Mouse (Mus musculus): ENCODE results near the gene Ptpn20. TPM values are rescaled to one million over a fixed set of nuclear protein-coding genes. Genes with fewer than 3 reads are reported as not detected.

The Ptpn20 gene
- polyA plus RNA-seq, 1 experiment, result not detected

GRCm38 (mm10) chr14:33579771-33580484, 9.1 kb upstream of the Ptpn20 start:
- 74% methylated on average over 7 of the region's 7 CpGs for WGBS
- Histone ChIP-seq H3K4me1 (ENCODE audit: control insufficient read depth, insufficient read depth, low read length) (no peaks in the 10 kb centered on the region), H3K4me3 (ENCODE audit: insufficient read depth, low read depth, low read length) (no peak overlapping the region), H3K27ac (ENCODE audit: insufficient read depth, low read depth, low read length) (no peak overlapping the region), H3K27me3 (replicated peaks; ENCODE audit: control insufficient read depth, insufficient read depth, low read length) (no peaks in the 10 kb centered on the region), H3K36me3 (ENCODE audit: control insufficient read depth, insufficient read depth, low read length) (no peaks in the 10 kb centered on the region)
- DNase-seq, result peak; percentile 5
- TF ChIP-seq CTCF (conservative IDR thresholded peaks at IDR 0.05; ENCODE audit: insufficient read depth, insufficient read length, low read depth, low read length) (no peak), POLR2A (IDR thresholded peaks at IDR 0.05; ENCODE audit: low read depth, low read length) (no peak)

DNA sequence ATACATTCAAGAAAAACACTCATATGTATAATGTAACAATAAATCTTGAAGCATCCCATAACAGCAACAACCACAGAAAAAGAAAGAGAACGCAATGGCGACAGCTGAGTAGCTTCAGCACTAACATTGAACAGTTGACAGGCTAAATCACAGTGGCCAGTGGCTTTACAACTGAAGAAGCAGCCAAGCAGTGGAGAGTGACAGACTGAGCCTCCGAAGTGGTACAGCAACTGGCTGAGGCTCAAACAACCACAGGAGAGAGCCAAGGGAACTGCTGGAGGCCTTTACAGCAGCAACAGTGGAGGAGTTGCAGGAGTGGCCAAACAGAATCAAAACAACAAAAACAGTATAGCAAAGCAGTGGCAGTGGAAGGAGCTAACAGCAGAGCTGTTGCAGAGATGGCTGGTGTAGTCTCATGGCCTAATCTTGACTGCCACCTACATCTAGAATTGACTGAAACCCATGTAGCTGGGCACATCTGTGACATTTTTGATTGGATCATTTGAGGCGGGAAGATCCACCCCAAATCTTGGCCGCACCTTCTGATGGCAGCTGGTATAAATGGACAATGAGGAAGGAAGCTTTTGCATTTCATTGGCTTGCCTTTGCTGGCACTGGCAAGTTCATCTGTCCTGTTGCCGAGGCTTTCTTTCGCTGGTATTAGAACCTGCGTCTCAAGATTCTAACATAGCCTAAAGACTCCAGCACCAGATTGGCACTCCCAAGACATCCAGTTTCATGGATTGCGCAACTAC, 9.5 kb downstream of the Ptpn20 start:
- H3K36me3 ChIP-seq (ENCODE audit: control insufficient read depth, insufficient read depth, low read length), result no peaks in the 10 kb centered on the region
- WGBS, result 84% methylated on average over 9 of the region's 9 CpGs
- no peak for TF ChIP-seq POLR2A (IDR thresholded peaks at IDR 0.05; ENCODE audit: low read depth, low read length)
- no peak overlapping the region for H3K27ac ChIP-seq (ENCODE audit: insufficient read depth, low read depth, low read length)
- no peaks in the 10 kb centered on the region for H3K27me3 ChIP-seq (replicated peaks; ENCODE audit: control insufficient read depth, insufficient read depth, low read length)
- DNase-seq, result no peak
- H3K4me1 ChIP-seq (ENCODE audit: control insufficient read depth, insufficient read depth, low read length), result no peaks in the 10 kb centered on the region
- H3K4me3 ChIP-seq (ENCODE audit: insufficient read depth, low read depth, low read length), result no peak overlapping the region

GRCm38 (mm10) chr14:33607431-33607830, 18.4 kb downstream of the Ptpn20 start:
- TF ChIP-seq POLR2A (IDR thresholded peaks at IDR 0.05; ENCODE audit: low read depth, low read length) (no peak), CTCF (conservative IDR thresholded peaks at IDR 0.05; ENCODE audit: insufficient read depth, insufficient read length, low read depth, low read length) (no peak)
- Histone ChIP-seq H3K4me1 (ENCODE audit: control insufficient read depth, insufficient read depth, low read length) (no peaks in the 10 kb centered on the region), H3K36me3 (ENCODE audit: control insufficient read depth, insufficient read depth, low read length) (no peaks in the 10 kb centered on the region), H3K27ac (ENCODE audit: insufficient read depth, low read depth, low read length) (no peak overlapping the region), H3K4me3 (ENCODE audit: insufficient read depth, low read depth, low read length) (no peak overlapping the region), H3K27me3 (replicated peaks; ENCODE audit: control insufficient read depth, insufficient read depth, low read length) (no peaks in the 10 kb centered on the region)
- WGBS, result 82% methylated on average over 10 of the region's 10 CpGs
- DNase-seq, result no peak

- H3K4me3 ChIP-seq (ENCODE audit: insufficient read depth, low read depth, low read length), result no peak overlapping the region
- WGBS, result 42% methylated on average over 3 of the region's 3 CpGs
- TF ChIP-seq POLR2A (IDR thresholded peaks at IDR 0.05; ENCODE audit: low read depth, low read length) (no peak), CTCF (conservative IDR thresholded peaks at IDR 0.05; ENCODE audit: insufficient read depth, insufficient read length, low read depth, low read length) (no peak)
- no peaks in the 10 kb centered on the region for H3K27me3 ChIP-seq (replicated peaks; ENCODE audit: control insufficient read depth, insufficient read depth, low read length)
- H3K27ac ChIP-seq (ENCODE audit: insufficient read depth, low read depth, low read length), result no peak overlapping the region
- no peaks in the 10 kb centered on the region for H3K4me1 ChIP-seq (ENCODE audit: control insufficient read depth, insufficient read depth, low read length)
- H3K36me3 ChIP-seq (ENCODE audit: control insufficient read depth, insufficient read depth, low read length), result no peaks in the 10 kb centered on the region
- DNase-seq, result peak; percentile 67
Measured at GRCm38 (mm10) chr14:33625036-33625435, 36.0 kb downstream of the Ptpn20 start.

GRCm38 (mm10) chr14:33632790-33633372, 43.9 kb downstream of the Ptpn20 start:
- H3K4me3 ChIP-seq (ENCODE audit: insufficient read depth, low read depth, low read length), result no peak overlapping the region
- no peak for TF ChIP-seq POLR2A (IDR thresholded peaks at IDR 0.05; ENCODE audit: low read depth, low read length)
- peak; percentile 40 for TF ChIP-seq CTCF (conservative IDR thresholded peaks at IDR 0.05; ENCODE audit: insufficient read depth, insufficient read length, low read depth, low read length)
- peak; percentile 11 for DNase-seq
- H3K4me1 ChIP-seq (ENCODE audit: control insufficient read depth, insufficient read depth, low read length), result no peaks in the 10 kb centered on the region
- no peak overlapping the region for H3K27ac ChIP-seq (ENCODE audit: insufficient read depth, low read depth, low read length)
- H3K27me3 ChIP-seq (replicated peaks; ENCODE audit: control insufficient read depth, insufficient read depth, low read length), result no peaks in the 10 kb centered on the region
- H3K36me3 ChIP-seq (ENCODE audit: control insufficient read depth, insufficient read depth, low read length), result no peaks in the 10 kb centered on the region
- WGBS, result 58% methylated on average over 8 of the region's 8 CpGs

- H3K27me3 ChIP-seq (replicated peaks; ENCODE audit: control insufficient read depth, insufficient read depth, low read length), result no peaks in the 10 kb centered on the region
- no peak overlapping the region for H3K4me3 ChIP-seq (ENCODE audit: insufficient read depth, low read depth, low read length)
- H3K4me1 ChIP-seq (ENCODE audit: control insufficient read depth, insufficient read depth, low read length), result no peaks in the 10 kb centered on the region
- DNase-seq, result no peak
- TF ChIP-seq CTCF (conservative IDR thresholded peaks at IDR 0.05; ENCODE audit: insufficient read depth, insufficient read length, low read depth, low read length) (no peak), POLR2A (IDR thresholded peaks at IDR 0.05; ENCODE audit: low read depth, low read length) (no peak)
- WGBS, result 90% methylated on average over 4 of the region's 4 CpGs
- no peak overlapping the region for H3K27ac ChIP-seq (ENCODE audit: insufficient read depth, low read depth, low read length)
- no peaks in the 10 kb centered on the region for H3K36me3 ChIP-seq (ENCODE audit: control insufficient read depth, insufficient read depth, low read length)
Measured at GRCm38 (mm10) chr14:33634354-33634753, 45.3 kb downstream of the Ptpn20 start.

- TF ChIP-seq CTCF (conservative IDR thresholded peaks at IDR 0.05; ENCODE audit: insufficient read depth, insufficient read length, low read depth, low read length) (no peak), POLR2A (IDR thresholded peaks at IDR 0.05; ENCODE audit: low read depth, low read length) (no peak)
- H3K36me3 ChIP-seq (ENCODE audit: control insufficient read depth, insufficient read depth, low read length), result no peaks in the 10 kb centered on the region
Measured at GRCm38 (mm10) chr14:33634774-33635173, 45.8 kb downstream of the Ptpn20 start.

More at GRCm38 (mm10) chr14:33634774-33635173, 45.8 kb downstream of the Ptpn20 start:
- 95% methylated on average over 1 of the region's 1 CpGs for WGBS
- Histone ChIP-seq H3K27me3 (replicated peaks; ENCODE audit: control insufficient read depth, insufficient read depth, low read length) (no peaks in the 10 kb centered on the region), H3K4me3 (ENCODE audit: insufficient read depth, low read depth, low read length) (no peak overlapping the region), H3K4me1 (ENCODE audit: control insufficient read depth, insufficient read depth, low read length) (no peaks in the 10 kb centered on the region), H3K27ac (ENCODE audit: insufficient read depth, low read depth, low read length) (no peak overlapping the region)
- DNase-seq, result no peak
